Mouse (Mus musculus): ENCODE measurements at regions not wholly inside any gene's neighbourhood (a gene's known extent, or its start where the extent isn't known, plus 50 kb on each side); places are given as distances from the start of the nearest gene placed in this dataset.

- no peak for DNase-seq
These were observed 187.4 kb downstream of the Gpd2 start for GRCm38 (mm10) chr2:57424879-57425278.

GRCm38 (mm10) chr2:57425439-57425838 lies 188.0 kb downstream of the Gpd2 start:
- DNase-seq = no peak

GRCm38 (mm10) chr2:57450996-57451770 lies 213.7 kb downstream of the Gpd2 start:
- no peak for DNase-seq

GRCm38 (mm10) chr2:57453896-57454679 lies 216.7 kb downstream of the Gpd2 start:
- no peak for DNase-seq

GRCm38 (mm10) chr2:57459901-57460300 lies 222.5 kb downstream of the Gpd2 start:
- no peak for DNase-seq

GRCm38 (mm10) chr2:57473873-57474272 lies 236.4 kb downstream of the Gpd2 start:
- no peak for DNase-seq

GRCm38 (mm10) chr2:57492116-57492515 lies 254.7 kb downstream of the Gpd2 start:
- DNase-seq = no peak

- no peak for DNase-seq
These were observed 255.6 kb downstream of the Gpd2 start for GRCm38 (mm10) chr2:57492914-57493621.

GRCm38 (mm10) chr2:57496315-57496954 lies 259.0 kb downstream of the Gpd2 start:
- DNase-seq = no peak

GRCm38 (mm10) chr2:57497933-57498332 lies 260.5 kb downstream of the Gpd2 start:
- no peak for DNase-seq

GRCm38 (mm10) chr2:57504678-57505077 lies 267.2 kb downstream of the Gpd2 start:
- DNase-seq = no peak

- no peak for DNase-seq
These were observed 285.0 kb downstream of the Gpd2 start for GRCm38 (mm10) chr2:57522465-57522864.

GRCm38 (mm10) chr2:57522983-57523382 lies 285.5 kb downstream of the Gpd2 start:
- no peak for DNase-seq

GRCm38 (mm10) chr2:57527966-57528365 lies 290.5 kb downstream of the Gpd2 start:
- no peak for DNase-seq

- DNase-seq = no peak
These were observed 302.4 kb downstream of the Gpd2 start for GRCm38 (mm10) chr2:57539842-57540241.

- DNase-seq = no peak
These were observed 327.8 kb downstream of the Gpd2 start for GRCm38 (mm10) chr2:57565258-57565657.

- no peak for DNase-seq
These were observed 328.7 kb downstream of the Gpd2 start for GRCm38 (mm10) chr2:57566103-57566502.

GRCm38 (mm10) chr2:57567183-57567582 lies 329.7 kb downstream of the Gpd2 start:
- no peak for DNase-seq

GRCm38 (mm10) chr2:57587065-57587464 lies 349.6 kb downstream of the Gpd2 start:
- DNase-seq = no peak

GRCm38 (mm10) chr2:57593558-57593957 lies 356.1 kb downstream of the Gpd2 start:
- no peak for DNase-seq

- DNase-seq = no peak
These were observed 360.4 kb downstream of the Gpd2 start for GRCm38 (mm10) chr2:57597694-57598358.

- DNase-seq = no peak
These were observed 374.2 kb downstream of the Gpd2 start for GRCm38 (mm10) chr2:57611599-57611998.

Data from heart, postnatal 4 days (tissue).